Mouse (Mus musculus) liver, embryonic 14.5 days (tissue): ENCODE data around the gene Uba1. TPM values are rescaled to one million over a fixed set of nuclear protein-coding genes. Genes with fewer than 3 reads are reported as not detected.
A peak's percentile ranks its signal among the peaks of the same experiment; 100 is the strongest.
"Not testable (repeated sequence)": the region's sequence is repeated elsewhere in the genome, so short reads cannot be mapped to it uniquely, and the experiment has no call there.

Experiments
- ATAC-seq: fragments of 200-750 bp; cut with Nextera tagmentation; 2 replicates; pipeline ENCODE4 v1.8.0; 2017; ENCODE audit warnings: moderate number of reproducible peaks, mild to moderate bottlenecking, moderate library complexity; ENCODE audit not compliant: insufficient read depth
- DNase-seq, 3 experiments: peaks; one replicate each; pipeline ENCODE4 v3.0.0-alpha.2; 2012 to 2013; ENCODE audit warnings: low read depth in 3 of 3, low spot score in 3 of 3
- H3K27ac ChIP-seq: fragments of 300-500 bp; sonication (generic); 2 replicates; pipeline ENCODE4 v1.5.1; 2014; ENCODE audit warnings: moderate library complexity, mild to moderate bottlenecking, control low read depth, inconsistent platforms
- H3K27me3 ChIP-seq: fragments of 300-500 bp; sonication (generic); 2 replicates; pipeline ENCODE4 v1.6.1; 2014; ENCODE audit warnings: mild to moderate bottlenecking, low read length, moderate library complexity; ENCODE audit not compliant: control insufficient read depth, insufficient read depth
- H3K36me3 ChIP-seq: fragments of 300-500 bp; sonication (generic); replicated peaks from 2 replicates; pipeline ENCODE4 v1.6.1; 2014; ENCODE audit warnings: low read depth; ENCODE audit not compliant: control insufficient read depth, insufficient read depth
- H3K4me1 ChIP-seq, 2 experiments: fragments of 200-500 bp in 1 of 2; fragments of 300-500 bp in 1 of 2; sonication (generic) in 1 of 2; replicated peaks; 2 replicates each; pipeline ENCODE4 v1.6.1; 2012 to 2014; ENCODE audit warnings: antibody characterized with exemption in 1 of 2, inconsistent platforms in 1 of 2, low read length in 1 of 2; ENCODE audit not compliant: control insufficient read depth in 2 of 2, insufficient read depth in 2 of 2
- H3K4me2 ChIP-seq: fragments of 300-500 bp; sonication (generic); 2 replicates; pipeline ENCODE4 v1.6.1; 2014; ENCODE audit warnings: low read depth, mild to moderate bottlenecking, control low read depth, moderate library complexity
- H3K4me3 ChIP-seq, 2 experiments: fragments of 200-500 bp in 1 of 2; fragments of 300-500 bp in 1 of 2; sonication (generic) in 1 of 2; 2 replicates each; pipeline ENCODE4 v1.5.1; 2012 to 2014; ENCODE audit warnings: low read depth in 2 of 2, low read length in 2 of 2, mild to moderate bottlenecking in 2 of 2, control low read depth in 1 of 2, inconsistent platforms in 1 of 2, moderate library complexity in 1 of 2; ENCODE audit not compliant: insufficient read depth in 1 of 2
- H3K9ac ChIP-seq: fragments of 300-500 bp; sonication (generic); replicated peaks from 2 replicates; pipeline ENCODE4 v1.6.1; 2014; ENCODE audit warnings: mild to moderate bottlenecking, control low read depth, moderate library complexity
- H3K9me3 ChIP-seq: fragments of 300-500 bp; sonication (generic); 2 replicates; pipeline ENCODE4 v1.6.1; 2016; ENCODE audit warnings: low read length, mixed read lengths; ENCODE audit not compliant: control insufficient read depth
- CTCF ChIP-seq: IDR thresholded peaks from 2 replicates; pipeline ENCODE4 v1.5.1; 2016; ENCODE audit warnings: antibody characterized with exemption, low read depth, control low read depth
- EP300 ChIP-seq: IDR thresholded peaks from 2 replicates; pipeline ENCODE4 v1.6.1; 2016; ENCODE audit warnings: antibody characterized with exemption, low read depth
- WGBS: fragments of 180-500 bp; shearing (Covaris S2); extraction: QIAGEN DNeasy Blood & Tissue Kit; methylation state at CpG from one replicate; pipeline ENCODE4 v1.1.7; 2014; ENCODE audit not compliant: insufficient replicate concordance; 5-methylcytosine and 5-hydroxymethylcytosine counted together
- polyA plus RNA-seq, 2 experiments: library from polyadenylated mRNA; depleted of rRNA in 1 of 2; stranded (reverse) in 1 of 2; unstranded in 1 of 2; fragments of >200 nt; fragmentation: Nextera tagmentation in 1 of 2; extraction: Ambion mirVana in 1 of 2; gene quantifications; 2 replicates each; pipeline versions ENCODE4 v1.2.1 to v1.2.3; 2012 to 2014

Uba1 gene
- polyA plus RNA-seq, 2 experiments: 70.7 to 93.8 TPM

DNA sequence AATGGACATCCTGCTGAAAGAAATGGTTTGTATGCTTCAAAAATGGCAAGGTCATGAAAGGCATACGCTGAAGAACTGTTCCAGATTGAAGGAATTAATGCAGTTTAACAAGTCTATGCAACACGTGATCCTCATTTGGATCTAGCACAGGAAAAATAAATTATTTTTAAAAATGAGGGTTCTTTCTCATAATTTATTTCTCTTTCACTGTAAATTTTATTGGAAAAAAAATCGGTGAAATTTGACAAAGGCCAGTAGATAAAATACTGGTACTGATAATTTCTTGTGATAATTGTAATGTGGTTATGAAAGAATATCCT is 46.9 kb downstream of the Uba1 start:
- Histone ChIP-seq H3K9ac (peak overlapping the region; percentile 67), H3K27me3 (no peaks in the 10 kb centered on the region), H3K9me3 (no peaks in the 10 kb centered on the region), H3K4me2 (peak overlapping the region; percentile 80), H3K4me3 (peak overlapping the region; percentile 72 to 74; a peak in 3 of 4 replicates), H3K36me3 (no peaks in the 10 kb centered on the region), H3K27ac (no peak overlapping the region), H3K4me1 (peaks cover 0 to 5% of the 10 kb centered on the region in 2 experiments; a peak in 1 of 4 replicates)
- DNase-seq (no peak), ATAC-seq (no peak)
- WGBS: 16% methylated on average over 3 of the region's 3 CpGs
- TF ChIP-seq CTCF: no peak
- TF ChIP-seq EP300: no peak

- Histone ChIP-seq H3K27ac (no peak overlapping the region), H3K9me3 (no peaks in the 10 kb centered on the region), H3K27me3 (no peaks in the 10 kb centered on the region), H3K9ac (no peak overlapping the region), H3K36me3 (no peaks in the 10 kb centered on the region), H3K4me2 (no peak overlapping the region), H3K4me3 (no peak overlapping the region), H3K4me1 (no peaks in the 10 kb centered on the region; a peak in 2 of 4 replicates)
- ATAC-seq (no peak), DNase-seq (no peak)
- WGBS: 53% methylated on average over 5 of the region's 5 CpGs
- TF ChIP-seq CTCF (no peak), EP300 (no peak)
Observed at GRCm38 (mm10) chrX:20728681-20729080, 70.6 kb downstream of the Uba1 start.

DNA sequence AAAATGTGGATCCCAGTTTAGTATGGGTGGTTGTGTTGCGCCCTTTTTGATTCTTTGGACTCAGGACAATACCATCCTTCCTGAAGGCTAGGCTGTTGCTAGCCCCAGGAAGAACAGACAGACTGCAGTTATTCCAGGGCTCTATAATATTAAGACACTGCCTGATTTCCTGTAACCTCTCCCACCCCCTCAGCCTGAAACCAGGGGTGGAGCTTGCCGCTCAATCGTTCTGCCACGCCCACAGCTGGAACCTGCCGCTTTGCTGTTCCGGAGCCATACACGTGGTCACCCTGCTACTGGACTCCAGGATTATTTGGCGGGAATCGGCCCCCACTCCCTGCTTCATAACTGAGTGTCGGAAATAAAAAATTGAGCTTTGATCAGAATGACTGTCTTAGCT is 71.9 kb downstream of the Uba1 start:
- not testable (repeated sequence) for H3K9me3 ChIP-seq, H3K4me1 ChIP-seq, H3K27me3 ChIP-seq, ATAC-seq, H3K27ac ChIP-seq, H3K4me3 ChIP-seq, H3K9ac ChIP-seq, DNase-seq, H3K4me2 ChIP-seq, H3K36me3 ChIP-seq
- WGBS: 37% methylated on average over 10 of the region's 10 CpGs

Other genes with a start within 250 kb of the Uba1 start
- 1.9 and 3.3 TPM in 2 replicates for gene Jade3, start 232.6 kb upstream of the Uba1 start, polyA plus RNA-seq (2012; rRNA removed)
- 6.3 and 7.3 TPM in 2 replicates for gene Jade3, start 232.6 kb upstream of the Uba1 start, polyA plus RNA-seq (2014; fragmentation: Nextera tagmentation; extraction: Ambion mirVana)
- 47.6 and 79.6 TPM in 2 replicates for gene Rgn, start 108.5 kb upstream of the Uba1 start, polyA plus RNA-seq (2012; rRNA removed)
- 162 and 170 TPM in 2 replicates for gene Rgn, start 108.5 kb upstream of the Uba1 start, polyA plus RNA-seq (2014; fragmentation: Nextera tagmentation; extraction: Ambion mirVana)
- gene Rbm10, start 40.8 kb upstream of the Uba1 start, polyA plus RNA-seq (2012; rRNA removed): 22.7 and 25.8 TPM in 2 replicates
- gene Rbm10, start 40.8 kb upstream of the Uba1 start, polyA plus RNA-seq (2014; fragmentation: Nextera tagmentation; extraction: Ambion mirVana): 23.2 and 26.4 TPM in 2 replicates
- gene Ndufb11, start 40.7 kb upstream of the Uba1 start, polyA plus RNA-seq (2012; rRNA removed): 76.0 and 95.3 TPM in 2 replicates
- 192 and 199 TPM in 2 replicates for gene Ndufb11, start 40.7 kb upstream of the Uba1 start, polyA plus RNA-seq (2014; fragmentation: Nextera tagmentation; extraction: Ambion mirVana)
- gene Cdk16, start 29.6 kb downstream of the Uba1 start, polyA plus RNA-seq (2012; rRNA removed): 45.5 and 47.9 TPM in 2 replicates
- 18.1 and 22.2 TPM in 2 replicates for gene Cdk16, start 29.6 kb downstream of the Uba1 start, polyA plus RNA-seq (2014; fragmentation: Nextera tagmentation; extraction: Ambion mirVana)
- gene Usp11, start 45.6 kb downstream of the Uba1 start, polyA plus RNA-seq (2012; rRNA removed): 5.9 and 6.3 TPM in 2 replicates
- gene Usp11, start 45.6 kb downstream of the Uba1 start, polyA plus RNA-seq (2014; fragmentation: Nextera tagmentation; extraction: Ambion mirVana): 4.8 and 5.6 TPM in 2 replicates
- gene Araf, start 139.5 kb downstream of the Uba1 start, polyA plus RNA-seq (2012; rRNA removed): 38.3 and 43.3 TPM in 2 replicates
- gene Araf, start 139.5 kb downstream of the Uba1 start, polyA plus RNA-seq (2014; fragmentation: Nextera tagmentation; extraction: Ambion mirVana): 33.3 and 35.1 TPM in 2 replicates
- 1.6 and 1.7 TPM in 2 replicates for gene Timp1, start 211.8 kb downstream of the Uba1 start, polyA plus RNA-seq (2012; rRNA removed)
- gene Timp1, start 211.8 kb downstream of the Uba1 start, polyA plus RNA-seq (2014; fragmentation: Nextera tagmentation; extraction: Ambion mirVana): 2.0 and 2.8 TPM in 2 replicates